Mouse (Mus musculus) testis, adult 2 months (tissue): ENCODE data around the gene Sufu.

Experiments
- CTCF ChIP-seq: fragments of 200-500 bp; IDR thresholded peaks from 2 replicates; pipeline ENCODE4 v1.5.1; 2012; ENCODE audit warnings: low read depth, mild to moderate bottlenecking, inconsistent platforms, low read length, moderate library complexity; ENCODE audit not compliant: control insufficient read depth, insufficient read depth, insufficient replicate concordance
- POLR2A ChIP-seq: fragments of 200-500 bp; IDR thresholded peaks from 2 replicates; pipeline ENCODE4 v1.6.1; 2012; ENCODE audit warnings: low read depth, mild to moderate bottlenecking, inconsistent platforms, low read length, moderate library complexity; ENCODE audit not compliant: control insufficient read depth

- TF ChIP-seq CTCF (no peak), POLR2A (no peak)
These were observed 56.2 kb downstream of the Sufu start for GRCm38 (mm10) chr19:46452916-46453315.
